Mouse (Mus musculus) layer of hippocampus, adult 18-20 months (tissue): Measurements from ENCODE around the gene Hes2. TPM values are rescaled to one million over a fixed set of nuclear protein-coding genes. Genes with fewer than 3 reads are reported as not detected.

ENCODE experiments used
- total RNA-seq, 2 experiments: library from RNA; stranded (reverse); gene quantifications; 2 replicates each; pipeline ENCODE4 v1.2.3; 2021

The Hes2 gene
- total RNA-seq, 2 experiments from 2014 or later: not detected

Other genes starting within 250 kb of the Hes2 start
- gene Dnajc11, start 225.2 kb upstream of the Hes2 start, total RNA-seq: 10 to 100 TPM; 65.4 to 67.7 TPM
- gene Thap3, start 169.9 kb upstream of the Hes2 start, total RNA-seq: 10 to 100 TPM; 24.4 to 28.2 TPM
- gene Phf13, start 162.6 kb upstream of the Hes2 start, total RNA-seq: 10 to 100 TPM; 12.6 to 12.8 TPM
- gene Klhl21, start 150.1 kb upstream of the Hes2 start, total RNA-seq: 10 to 100 TPM; 22.2 to 24.4 TPM
- 10 to 100 TPM; 11.2 to 12.8 TPM for gene Zbtb48, start 131.2 kb upstream of the Hes2 start, total RNA-seq
- gene Tas1r1, start 120.3 kb upstream of the Hes2 start, total RNA-seq: under 1 TPM; 0.41 to 0.64 TPM
- 10 to 100 TPM; 18.3 to 19.3 TPM for gene Nol9, start 119.5 kb upstream of the Hes2 start, total RNA-seq
- 100 to 1,000 TPM; 147 to 149 TPM for gene Plekhg5, start 86.4 kb upstream of the Hes2 start, total RNA-seq
- gene Tnfrsf25, start 42.9 kb upstream of the Hes2 start, total RNA-seq: 10 to 100 TPM; 40.4 to 49.5 TPM
- 1 to 10 TPM; 2.8 to 3.0 TPM for gene Espn, start 6.5 kb upstream of the Hes2 start, total RNA-seq
- gene Acot7, start 19.3 kb downstream of the Hes2 start, total RNA-seq: 100 to 1,000 TPM; 329 to 352 TPM
- gene Gpr153, start 115.4 kb downstream of the Hes2 start, total RNA-seq: 1 to 10 TPM; 5.0 to 6.5 TPM
- gene Hes3, start 132.8 kb downstream of the Hes2 start, total RNA-seq: not detected
- gene Icmt, start 138.4 kb downstream of the Hes2 start, total RNA-seq: 10 to 100 TPM; 41.6 to 45.4 TPM
- gene Rnf207, start 160.1 kb downstream of the Hes2 start, total RNA-seq: 10 to 100 TPM in 1 of 2 experiments, 1 to 10 TPM in 1; 8.1 to 10.2 TPM
- 100 to 1,000 TPM; 204 to 205 TPM for gene Rpl22, start 166.9 kb downstream of the Hes2 start, total RNA-seq
- gene Chd5, start 179.8 kb downstream of the Hes2 start, total RNA-seq: 100 to 1,000 TPM; 129 to 131 TPM